Mouse (Mus musculus): ENCODE data around the gene Evi5.

Evi5 gene

GRCm38 (mm10) chr5:107798290-107798689 is 76.6 kb downstream of the Evi5 start:
- DNase-seq = no peak

- no peak for DNase-seq
Measured at GRCm38 (mm10) chr5:107793927-107794326, 81.0 kb downstream of the Evi5 start.

- DNase-seq = peak; percentile 14
Measured at GRCm38 (mm10) chr5:107793258-107793657, 81.6 kb downstream of the Evi5 start.

GRCm38 (mm10) chr5:107792516-107792915 is 82.4 kb downstream of the Evi5 start:
- no peak for DNase-seq

- no peak for DNase-seq
Measured at GRCm38 (mm10) chr5:107791966-107792365, 82.9 kb downstream of the Evi5 start.

- DNase-seq = peak; percentile 45
Measured at GRCm38 (mm10) chr5:107789492-107789891, 85.4 kb downstream of the Evi5 start.

GRCm38 (mm10) chr5:107787682-107788443 is 87.0 kb downstream of the Evi5 start:
- no peak for DNase-seq

GRCm38 (mm10) chr5:107782360-107782759 is 92.5 kb downstream of the Evi5 start:
- DNase-seq = no peak

GRCm38 (mm10) chr5:107778763-107779162 is 96.1 kb downstream of the Evi5 start:
- DNase-seq = no peak

- DNase-seq = no peak
Measured at GRCm38 (mm10) chr5:107777545-107777830, 97.4 kb downstream of the Evi5 start.

- no peak for DNase-seq
Measured at GRCm38 (mm10) chr5:107776777-107777544, 97.9 kb downstream of the Evi5 start.

- DNase-seq = no peak
Measured at GRCm38 (mm10) chr5:107775875-107776274, 99.0 kb downstream of the Evi5 start.

GRCm38 (mm10) chr5:107772049-107772448 is 102.9 kb downstream of the Evi5 start:
- no peak for DNase-seq

- DNase-seq = no peak
Measured at GRCm38 (mm10) chr5:107768224-107768623, 106.7 kb downstream of the Evi5 start.

- DNase-seq = no peak
Measured at GRCm38 (mm10) chr5:107765946-107766345, 109.0 kb downstream of the Evi5 start.

GRCm38 (mm10) chr5:107764486-107764885 is 110.4 kb downstream of the Evi5 start:
- no peak for DNase-seq

GRCm38 (mm10) chr5:107763674-107764073 is 111.2 kb downstream of the Evi5 start:
- DNase-seq = no peak

- DNase-seq = no peak
Measured at GRCm38 (mm10) chr5:107759121-107759520, 115.8 kb downstream of the Evi5 start.

- no peak for DNase-seq
Measured at GRCm38 (mm10) chr5:107756072-107756471, 118.8 kb downstream of the Evi5 start.

GRCm38 (mm10) chr5:107754740-107755139 is 120.2 kb downstream of the Evi5 start:
- no peak for DNase-seq

GRCm38 (mm10) chr5:107753656-107754055 is 121.3 kb downstream of the Evi5 start:
- no peak for DNase-seq

GRCm38 (mm10) chr5:107749229-107749916 is 125.5 kb downstream of the Evi5 start:
- DNase-seq = no peak

GRCm38 (mm10) chr5:107739023-107739422 is 135.9 kb downstream of the Evi5 start:
- DNase-seq = no peak

- no peak for DNase-seq
Measured at GRCm38 (mm10) chr5:107738296-107738695, 136.6 kb downstream of the Evi5 start.

Measured in kidney, postnatal 10 days (tissue).